Mouse (Mus musculus): ENCODE results near the gene C130079G13Rik. TPM values are rescaled to one million over a fixed set of nuclear protein-coding genes. Genes with fewer than 3 reads are reported as not detected.

The C130079G13Rik gene
- not detected in 2 replicates for polyA plus RNA-seq (2012; rRNA removed; ENCODE audit: low replicate concordance)

DNA sequence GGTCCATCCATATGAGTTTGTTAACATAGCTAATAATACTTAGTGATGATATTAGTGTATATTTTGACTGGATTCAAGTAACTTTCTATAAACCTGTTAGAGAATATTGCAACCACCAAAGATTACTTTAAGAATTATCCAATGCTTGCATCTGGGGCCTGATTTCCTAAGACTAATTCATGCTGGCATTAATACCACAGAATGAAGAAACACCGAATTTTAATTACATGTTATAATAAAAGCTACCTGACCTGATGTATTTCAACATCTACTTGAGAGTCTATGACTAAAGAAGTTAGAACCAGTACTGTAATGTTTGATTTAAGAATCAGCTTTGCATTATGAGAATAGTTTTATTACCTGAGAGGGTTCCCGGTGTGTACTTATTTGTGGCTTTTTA, at the start of gene C130079G13Rik:
Gene C130079G13Rik, plus strand, starts transcription at position 301 of the 400 bp plus-strand sequence.

Other genes starting within 250 kb of the C130079G13Rik start
- gene Gm5538, start 195.4 kb upstream of the C130079G13Rik start, polyA plus RNA-seq (2012; rRNA removed; ENCODE audit: low replicate concordance), result not detected in 2 replicates
- gene Gm8298, start 64.2 kb upstream of the C130079G13Rik start, polyA plus RNA-seq (2012; rRNA removed; ENCODE audit: low replicate concordance), result not detected in 2 replicates
- gene Aadacl2, start 81.5 kb downstream of the C130079G13Rik start, polyA plus RNA-seq (2012; rRNA removed; ENCODE audit: low replicate concordance), result not detected in 2 replicates
- 17.3 and 20.3 TPM in 2 replicates for gene Aadac, start 100.5 kb downstream of the C130079G13Rik start, polyA plus RNA-seq (2012; rRNA removed; ENCODE audit: low replicate concordance)
- 0.41 TPM in 1 of 2 replicates, not detected in the other for gene Sucnr1, start 156.7 kb downstream of the C130079G13Rik start, polyA plus RNA-seq (2012; rRNA removed; ENCODE audit: low replicate concordance)